Mouse (Mus musculus) kidney, postnatal 36 days (tissue): ENCODE measurements around the gene Ets1.
A peak's percentile ranks its signal among the peaks of the same experiment; 100 is the strongest.

Experiments used
- DNase-seq, 2 experiments: peaks; one replicate each; pipeline ENCODE4 v3.0.0; 2021 to 2022; ENCODE audit warnings: mixed read lengths in 2 of 2

Ets1 gene

DNA sequence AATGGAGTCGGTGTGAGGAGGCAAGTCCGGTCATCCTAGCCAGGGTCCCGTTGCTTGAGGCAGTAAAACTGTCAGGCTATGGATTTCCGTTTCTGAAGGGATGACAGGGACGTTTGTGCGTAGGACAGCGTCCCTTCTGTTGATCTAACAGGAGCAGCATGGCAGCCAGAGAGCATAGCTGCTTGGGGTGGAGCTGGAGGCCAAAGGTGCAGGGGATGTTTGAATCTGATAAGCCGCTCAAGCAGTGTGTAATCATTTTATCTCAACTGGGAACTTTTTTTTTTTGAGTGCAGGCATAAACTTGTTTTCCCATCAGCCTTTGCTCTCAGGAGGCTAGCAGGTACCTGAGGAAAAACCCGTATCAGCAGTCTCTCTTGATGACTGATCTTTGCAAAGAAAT is 95.8 kb downstream of the Ets1 start:
- no peak for DNase-seq

DNA sequence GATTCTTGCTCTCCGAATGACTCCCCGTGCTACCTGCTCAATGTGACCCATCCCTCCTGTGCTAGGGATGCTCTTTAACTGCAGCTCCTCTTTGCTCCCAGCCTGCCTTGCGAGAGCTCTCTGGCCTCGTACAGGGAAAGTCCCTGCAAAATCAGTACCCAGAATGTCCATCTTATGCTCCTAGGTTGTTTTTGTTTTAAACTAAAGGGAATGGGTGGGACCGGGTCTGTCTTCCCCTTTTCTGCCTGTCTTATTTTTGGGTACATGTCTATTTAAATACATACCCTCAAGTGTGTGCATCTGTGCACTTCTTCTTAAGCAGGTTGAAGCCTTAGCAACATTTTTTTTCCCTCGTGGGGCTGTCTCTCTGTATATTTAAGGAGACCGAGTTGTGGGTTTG is 99.0 kb downstream of the Ets1 start:
- DNase-seq: no peak

DNA sequence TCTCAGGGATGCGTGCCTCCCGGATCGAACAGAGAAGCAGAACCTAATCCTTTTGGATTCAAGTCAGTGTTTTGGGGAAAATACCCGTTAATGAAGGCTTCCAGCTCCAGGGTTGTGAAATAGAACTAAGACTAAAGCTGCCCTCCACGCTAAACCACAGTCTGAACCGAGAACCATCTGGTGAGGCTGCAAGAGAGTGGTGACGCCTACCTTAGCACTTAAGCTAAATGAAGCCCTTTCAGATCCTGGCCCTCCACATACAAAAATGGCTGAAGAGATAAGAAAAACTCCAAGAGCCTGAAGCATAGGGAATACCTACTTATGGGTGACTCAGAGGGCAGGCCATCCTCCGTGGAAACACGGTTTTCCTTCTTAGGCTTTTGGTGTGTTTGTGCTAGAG is 100.0 kb downstream of the Ets1 start:
- DNase-seq: no peak

DNA sequence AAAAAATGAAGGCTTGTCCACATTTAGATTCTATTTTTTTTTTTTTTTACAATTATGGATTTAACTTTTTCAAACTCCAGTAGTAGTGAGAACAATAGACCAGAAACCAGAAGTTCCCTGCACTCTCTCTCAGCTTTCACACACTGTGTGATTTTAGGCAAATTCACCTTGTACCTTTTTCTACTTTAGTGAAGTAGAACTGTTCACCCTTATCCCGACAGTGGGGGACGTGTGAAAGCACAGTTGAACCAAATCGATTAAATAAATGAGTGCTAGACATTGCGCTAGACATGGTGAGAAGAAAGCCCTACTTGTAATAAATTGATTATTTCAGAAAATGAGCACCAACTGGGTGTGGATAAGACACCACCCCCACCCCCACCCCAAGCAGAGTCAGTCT is 104.0 kb downstream of the Ets1 start:
- DNase-seq: no peak

DNA sequence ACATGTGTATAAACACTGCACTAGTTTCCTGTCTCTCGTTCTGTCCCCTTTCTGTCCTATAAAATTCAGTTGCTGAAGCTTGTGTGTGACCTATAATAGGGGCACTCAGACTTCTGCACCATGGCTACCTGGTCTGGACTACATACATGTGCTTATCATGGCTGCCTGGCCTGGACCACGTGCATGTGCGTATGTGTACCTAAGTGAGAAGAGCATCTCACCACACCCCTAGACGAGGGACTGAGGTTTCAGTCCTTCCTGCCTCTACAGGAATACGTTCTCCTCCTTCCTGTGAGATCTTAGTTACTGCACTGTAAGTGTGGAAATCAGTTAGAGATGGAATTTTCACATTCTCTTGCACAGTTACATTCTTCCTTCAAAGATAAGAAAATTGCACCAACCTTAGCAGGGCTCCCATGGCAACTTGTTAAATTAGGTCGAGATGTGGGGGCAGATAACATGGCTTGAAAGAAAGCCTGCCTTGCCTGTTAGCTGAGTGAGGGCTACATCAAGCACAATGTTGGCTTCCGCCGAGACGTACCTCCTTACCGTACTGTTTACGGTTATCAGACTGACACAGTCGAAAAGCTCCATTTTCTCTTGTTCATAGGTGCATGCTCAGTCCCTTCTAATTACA is 104.8 kb downstream of the Ets1 start:
- no peak for DNase-seq

DNA sequence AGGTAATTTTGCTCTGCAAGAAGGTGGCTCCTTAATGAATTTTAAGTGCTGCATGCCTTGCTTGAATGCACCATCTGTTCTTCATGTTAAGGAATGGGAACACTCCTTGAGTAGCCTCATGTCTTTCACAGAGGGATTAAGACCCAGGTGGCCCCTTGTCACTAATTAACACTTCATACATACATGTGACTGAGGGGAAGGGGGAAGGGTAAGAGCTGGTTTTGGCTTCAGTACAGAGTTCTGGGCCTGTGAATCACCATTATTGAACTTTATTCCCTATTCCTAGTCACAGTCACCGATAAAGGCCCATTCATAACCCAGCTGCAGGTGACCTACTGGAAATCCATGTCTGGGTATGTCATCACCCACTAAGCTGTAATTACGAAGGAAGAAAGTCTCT is 105.7 kb downstream of the Ets1 start:
- DNase-seq: no peak

DNA sequence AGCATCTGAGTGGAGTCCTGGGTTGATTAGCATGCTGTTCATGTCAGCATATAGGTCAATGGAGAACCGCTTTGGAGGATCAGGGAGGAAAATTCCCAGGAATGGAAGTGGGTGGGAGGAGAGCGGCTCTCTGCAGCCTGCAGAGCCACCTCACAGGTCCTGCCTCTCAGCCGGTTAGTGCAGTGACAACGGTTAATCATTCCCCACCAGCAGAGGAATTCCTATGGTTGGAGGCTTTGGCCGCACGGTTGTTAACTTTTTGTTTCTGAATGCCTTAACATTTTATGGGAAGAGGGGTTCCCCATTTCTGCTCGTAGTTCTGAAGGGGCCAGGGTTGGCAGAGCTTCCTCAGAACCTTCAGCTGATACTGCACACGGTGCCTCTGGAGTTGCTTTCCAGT is 107.1 kb downstream of the Ets1 start:
- DNase-seq: peak; percentile 66 to 68

DNA sequence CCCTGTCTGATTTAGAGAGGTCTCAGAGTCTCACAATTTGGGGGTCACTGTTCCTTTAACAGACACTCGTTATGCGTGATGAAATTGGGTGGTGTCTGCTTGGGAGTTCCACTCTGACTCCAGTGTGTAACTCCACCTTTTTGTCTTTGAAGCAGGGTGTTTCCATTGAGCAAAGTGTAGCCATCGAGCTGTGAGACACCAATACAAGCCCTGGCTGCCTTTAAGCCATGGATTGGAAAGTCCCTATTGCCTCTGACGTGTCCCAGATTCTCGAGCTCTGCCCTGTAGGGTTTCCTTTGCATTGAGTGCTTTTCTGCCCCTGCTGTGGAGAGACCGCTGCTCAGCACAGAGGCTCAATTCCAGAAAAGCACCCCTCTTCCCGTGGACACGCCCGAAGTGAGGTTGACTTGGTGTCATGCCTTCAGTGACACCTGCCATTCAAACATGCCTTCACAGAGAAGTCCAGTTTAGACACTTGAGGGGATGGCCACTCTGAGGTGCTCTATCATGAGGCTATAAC is 107.7 kb downstream of the Ets1 start:
- DNase-seq: no peak

DNA sequence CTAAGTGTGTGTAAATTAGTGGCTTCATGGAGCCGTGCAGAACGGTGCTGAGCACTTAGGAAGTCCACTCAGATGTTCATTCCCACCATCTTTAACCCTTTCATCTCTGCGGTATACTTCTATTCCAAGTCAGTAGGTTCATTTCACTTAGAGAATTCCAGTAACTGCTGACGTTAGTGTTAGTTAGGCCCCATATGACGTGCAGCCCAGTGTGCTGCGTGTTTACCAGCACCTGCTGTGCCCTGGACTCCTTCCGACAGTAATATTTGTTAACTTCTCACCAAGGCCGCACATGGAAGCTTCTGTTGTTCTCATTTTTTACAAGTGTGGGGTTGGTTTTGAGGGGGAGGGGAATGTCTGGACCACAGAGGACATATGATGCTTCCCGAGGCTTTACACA is 108.3 kb downstream of the Ets1 start:
- no peak for DNase-seq

DNA sequence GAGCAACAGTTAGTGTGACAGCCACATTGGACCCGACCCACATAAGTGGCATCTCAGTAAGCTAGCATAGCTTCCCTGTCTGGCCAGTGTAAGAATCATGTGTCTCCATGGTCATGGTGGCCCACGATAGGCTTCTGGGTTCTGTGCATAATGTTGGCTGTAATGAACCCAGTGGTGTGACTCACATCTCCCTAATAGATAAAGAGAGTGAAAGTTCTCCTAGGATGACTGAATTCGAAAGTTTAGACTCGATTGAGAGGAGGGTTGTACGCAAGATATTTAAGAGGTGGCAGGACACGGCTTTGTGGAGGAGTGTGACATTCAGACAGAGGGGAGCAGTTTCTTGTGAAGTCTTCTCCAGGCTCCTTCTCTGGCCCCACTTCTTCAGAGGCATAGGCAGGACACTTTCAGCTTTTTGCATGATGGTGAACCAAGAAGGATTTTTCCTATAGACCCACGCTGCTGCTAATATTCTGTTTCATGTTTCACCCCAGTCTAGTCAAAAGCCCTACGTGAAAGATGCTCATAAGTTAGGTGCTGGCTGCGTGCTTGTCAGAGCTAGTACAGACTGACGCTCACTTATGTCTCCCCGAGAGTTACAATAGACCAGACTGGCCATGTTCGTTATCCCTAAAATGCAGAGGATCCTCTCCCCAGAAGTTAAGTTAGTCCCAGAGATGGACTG is 109.2 kb downstream of the Ets1 start:
- DNase-seq: no peak

DNA sequence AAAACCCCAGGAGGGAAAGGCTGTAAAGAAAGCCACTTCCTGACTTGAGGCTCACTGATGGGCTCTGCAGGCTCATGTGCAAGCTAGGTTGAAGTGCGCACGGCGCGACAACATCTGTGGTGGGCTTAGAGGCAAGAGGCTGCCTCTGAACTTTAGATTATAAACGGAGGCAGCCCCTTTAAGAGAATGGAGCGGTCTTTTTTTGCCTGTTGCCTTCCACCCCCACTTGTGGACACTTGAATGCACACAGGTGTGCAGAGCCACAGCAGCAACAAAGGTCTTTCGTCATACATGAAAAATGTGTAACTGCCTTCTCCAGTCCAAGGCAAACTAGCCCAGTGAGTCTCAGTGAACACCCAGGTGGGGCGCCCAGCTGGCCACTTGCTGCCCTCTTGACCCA is 110.0 kb downstream of the Ets1 start:
- no peak for DNase-seq

DNA sequence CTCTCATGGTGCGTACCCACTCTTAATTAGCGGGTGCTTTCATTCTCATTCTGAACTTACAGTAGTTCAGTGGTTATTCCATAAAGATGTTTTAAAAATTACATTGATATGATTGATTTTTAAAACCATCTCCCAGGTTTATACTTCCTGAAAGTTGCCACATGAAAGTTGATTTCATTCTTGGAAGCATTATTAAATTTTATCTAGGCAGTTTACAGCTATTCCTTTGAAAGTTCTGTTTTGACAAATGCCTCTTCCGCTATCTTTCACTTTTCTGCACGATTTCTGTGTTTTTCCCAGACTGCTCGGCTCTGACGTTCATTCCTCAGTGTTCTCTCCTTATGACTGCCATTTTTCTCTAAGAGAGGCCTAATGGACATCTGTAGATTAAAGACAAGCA is 110.6 kb downstream of the Ets1 start:
- DNase-seq: no peak

DNA sequence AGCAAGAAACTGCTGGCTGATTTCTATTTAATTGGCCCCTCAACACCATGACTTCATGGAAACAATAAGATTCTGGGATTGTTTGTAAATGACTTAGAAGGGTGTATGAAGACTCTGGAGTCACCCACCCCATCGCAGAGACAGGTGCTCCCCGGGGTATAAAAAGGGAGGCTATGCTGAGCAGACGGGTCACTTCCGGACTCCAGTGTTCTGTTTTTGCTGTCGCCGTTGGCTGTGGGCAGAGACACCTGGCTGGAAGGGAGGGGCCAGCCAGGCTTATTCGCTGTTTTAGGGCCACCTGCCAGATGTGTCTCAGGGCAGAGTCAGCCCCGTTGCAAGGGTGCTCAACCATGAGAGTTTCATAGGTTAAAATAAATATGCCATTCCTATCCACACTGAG is 111.6 kb downstream of the Ets1 start:
- peak; percentile 32 to 49 for DNase-seq

DNA sequence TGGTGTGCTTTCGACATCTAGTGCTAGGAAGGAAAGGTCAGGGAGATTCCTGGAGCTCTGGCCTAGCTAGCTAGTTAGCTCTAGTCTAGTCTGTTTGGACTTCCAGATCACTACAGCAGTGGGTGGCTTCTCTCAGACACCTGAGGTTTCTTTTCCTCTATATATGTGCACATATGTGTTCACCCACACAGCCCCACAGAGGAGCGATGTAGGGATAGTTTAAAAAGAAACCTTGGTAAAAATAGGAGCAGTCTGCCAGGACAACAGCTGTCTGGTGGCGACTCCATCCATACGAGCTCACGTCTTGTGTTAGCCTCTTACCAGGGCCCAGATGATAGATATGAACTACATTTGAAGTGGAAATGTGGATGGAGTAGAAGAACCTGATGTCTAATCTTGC is 112.5 kb downstream of the Ets1 start:
- no peak for DNase-seq

DNA sequence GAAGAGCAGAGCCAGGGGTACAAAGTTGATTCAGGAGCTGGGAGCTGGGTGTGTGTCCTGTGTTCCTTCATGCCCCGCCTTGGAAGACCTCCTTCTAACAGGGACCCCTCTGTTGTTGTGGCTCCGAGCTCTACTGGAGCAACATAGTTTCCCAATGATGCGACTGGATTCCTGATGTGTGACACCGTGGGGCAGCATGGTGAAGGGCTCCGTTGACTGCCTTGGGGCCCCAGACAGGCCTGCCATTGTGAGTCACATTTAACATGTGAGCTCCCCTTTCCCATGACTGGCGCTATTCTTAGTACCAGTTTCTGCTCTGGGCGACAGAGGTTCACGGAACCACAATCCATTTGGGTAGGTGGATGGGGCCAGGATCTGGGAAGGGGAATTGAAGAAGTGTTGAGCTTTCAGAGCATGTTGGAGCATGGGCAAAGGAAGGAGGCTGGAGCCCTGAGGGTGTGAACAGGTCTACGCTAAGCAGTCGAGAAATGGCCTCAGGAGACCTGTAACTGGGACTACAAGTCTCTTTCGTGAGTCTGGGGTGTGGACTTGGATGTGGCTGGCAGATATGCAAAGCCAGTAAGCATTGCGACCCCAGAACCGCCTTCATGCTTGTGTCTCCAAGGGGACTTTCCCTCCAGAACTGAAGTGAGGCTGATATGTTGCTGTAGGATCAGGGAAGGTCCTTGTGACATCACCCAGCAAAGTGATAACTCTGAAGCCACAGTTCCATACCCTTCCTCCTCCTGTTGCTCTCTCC is 113.9 kb downstream of the Ets1 start:
- DNase-seq: no peak

DNA sequence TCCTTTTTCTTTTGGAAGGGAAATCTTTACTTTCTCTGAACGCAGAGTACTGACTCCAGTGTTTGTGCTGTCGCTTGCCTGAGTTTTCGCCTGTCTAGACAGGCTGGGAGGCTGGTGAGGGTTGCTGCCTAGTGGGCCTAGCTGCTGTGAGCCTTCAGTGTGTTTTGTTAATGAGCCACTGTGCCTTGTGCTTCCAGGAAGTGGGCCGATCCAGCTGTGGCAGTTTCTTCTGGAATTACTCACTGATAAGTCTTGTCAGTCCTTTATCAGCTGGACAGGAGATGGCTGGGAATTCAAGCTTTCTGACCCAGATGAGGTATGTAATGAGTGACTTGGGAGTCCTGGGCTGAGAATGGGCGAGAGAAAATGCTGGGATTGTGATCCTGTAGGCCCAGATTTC is 116.6 kb downstream of the Ets1 start:
- DNase-seq: peak in 1 of 2 experiments; percentile 26

DNA sequence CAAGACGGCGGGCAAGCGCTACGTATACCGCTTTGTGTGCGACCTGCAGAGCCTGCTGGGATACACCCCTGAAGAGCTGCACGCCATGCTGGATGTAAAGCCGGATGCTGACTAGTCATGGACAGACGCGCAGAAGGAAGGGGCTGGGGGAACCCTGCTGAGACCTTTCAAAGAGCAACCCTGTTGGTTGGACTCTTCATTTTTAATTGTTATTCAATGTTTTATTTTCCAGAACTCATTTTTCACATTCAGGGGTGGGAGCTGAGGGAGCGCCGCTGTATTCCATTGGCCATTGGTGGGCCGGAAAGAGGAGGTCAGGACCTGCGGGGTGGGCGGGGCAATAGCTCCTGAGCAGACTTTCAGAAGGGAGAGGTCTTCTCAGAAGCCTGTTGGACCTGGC is 118.3 kb downstream of the Ets1 start:
- no peak for DNase-seq

DNA sequence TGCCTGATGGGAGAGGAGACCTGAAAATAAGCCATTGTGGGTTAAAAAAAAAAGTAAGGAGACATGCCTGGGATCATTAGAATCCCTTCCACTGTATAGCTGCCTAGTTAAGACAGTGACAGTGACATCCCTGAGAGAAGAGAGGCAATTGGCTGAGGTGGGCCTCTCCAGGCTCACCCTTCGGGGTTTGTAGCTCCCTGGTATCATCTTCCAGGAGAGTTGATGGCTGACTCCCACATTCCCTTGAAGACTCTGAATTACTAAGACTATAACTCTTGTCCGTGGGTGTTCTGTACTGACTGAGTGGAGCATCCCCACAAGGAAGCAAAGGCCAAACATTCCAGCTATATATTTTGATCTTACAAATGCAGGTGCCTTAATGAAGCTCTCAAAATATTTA is 120.0 kb downstream of the Ets1 start:
- DNase-seq: no peak

DNA sequence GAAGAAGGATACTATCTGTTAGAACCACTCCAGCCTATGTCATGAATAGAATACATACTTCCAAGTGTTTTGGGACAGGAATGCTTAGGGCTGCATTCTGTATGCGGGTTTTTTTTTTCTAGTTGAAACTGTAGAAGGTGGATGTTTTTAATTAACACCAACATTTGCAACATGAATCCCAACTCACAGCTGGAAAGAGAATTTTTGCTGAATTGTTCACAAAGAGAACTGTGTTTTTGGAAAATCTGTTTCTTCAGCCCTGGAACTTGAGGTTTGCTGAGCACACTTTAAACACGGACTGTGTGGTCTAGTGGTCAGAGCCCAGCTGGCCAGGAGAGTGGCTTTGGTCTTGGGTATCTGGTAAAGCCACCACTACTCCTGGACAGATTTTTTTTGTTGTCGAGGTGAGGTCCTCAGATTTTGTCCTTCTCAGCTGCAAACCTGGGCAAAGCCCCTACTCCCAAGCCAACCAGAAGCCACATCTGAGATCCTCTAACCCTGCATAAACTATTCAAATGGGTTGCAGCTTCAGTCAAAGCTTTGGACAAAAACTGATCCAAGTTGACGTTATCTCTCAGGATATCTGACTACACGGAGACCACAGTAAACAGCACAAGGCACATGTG is 122.4 kb downstream of the Ets1 start:
- no peak for DNase-seq

DNA sequence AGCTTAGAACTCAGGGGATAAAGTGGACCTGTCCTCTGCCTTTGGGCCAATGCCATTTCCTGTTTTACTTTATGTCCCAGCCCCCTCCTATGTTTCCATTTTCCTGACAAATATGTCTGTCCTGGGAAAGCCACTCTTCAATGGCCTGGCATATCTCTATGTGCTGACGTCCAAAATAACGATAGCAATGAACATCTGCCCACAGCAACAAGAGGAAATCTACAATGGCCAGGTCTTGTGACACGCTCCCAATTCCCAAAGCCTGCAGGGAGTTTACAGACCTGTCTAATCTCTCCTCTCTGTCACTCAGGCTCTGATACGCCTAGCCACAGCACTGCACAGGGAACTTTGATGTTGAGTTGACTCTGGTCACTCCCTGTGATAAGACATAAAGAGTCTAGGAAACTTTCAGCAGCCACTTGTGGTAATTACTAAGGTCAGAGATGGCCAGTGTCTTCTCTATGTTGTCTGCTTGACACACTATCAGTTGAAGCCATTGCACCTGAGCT is 124.7 kb downstream of the Ets1 start:
- no peak for DNase-seq

DNA sequence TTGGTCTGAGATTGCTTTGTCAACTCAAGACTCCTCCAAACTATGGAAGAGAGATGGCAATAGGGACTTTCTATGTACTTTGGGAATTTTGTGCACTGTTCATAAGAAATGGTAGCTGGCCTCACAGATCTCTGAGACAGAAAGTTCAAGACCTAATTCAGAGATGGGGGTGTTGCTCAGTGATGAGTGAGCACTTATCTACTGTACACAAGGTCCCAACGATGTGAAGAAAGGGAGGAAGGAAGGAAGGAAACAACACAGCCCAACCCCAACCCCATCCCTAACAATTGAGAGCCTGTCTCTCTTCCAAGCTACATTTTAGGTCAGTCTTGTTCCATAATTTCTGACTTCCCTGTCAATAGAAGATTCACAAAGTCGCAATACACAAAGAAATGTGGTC is 125.3 kb downstream of the Ets1 start:
- DNase-seq: peak in 1 of 2 experiments; percentile 37

DNA sequence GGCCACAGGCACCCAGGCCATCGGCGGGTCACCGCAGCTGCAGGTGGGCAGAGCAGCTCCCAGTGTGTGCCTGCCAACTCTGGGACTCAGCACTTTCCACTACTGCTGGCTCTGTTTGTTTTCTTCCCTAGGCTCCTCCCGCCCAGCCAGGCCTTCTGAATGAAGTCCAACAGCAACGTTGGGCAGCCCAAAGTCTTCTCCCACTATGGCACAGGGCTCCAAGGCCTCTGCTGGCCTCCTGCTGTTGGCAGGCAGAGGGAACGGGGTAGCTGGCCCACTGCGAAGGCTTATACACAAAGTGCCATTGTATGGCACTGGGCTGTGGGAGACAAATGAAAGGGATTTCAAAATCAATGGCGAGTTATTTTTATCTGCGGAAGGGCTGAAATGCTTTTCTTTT is 128.4 kb downstream of the Ets1 start:
- no peak for DNase-seq

DNA sequence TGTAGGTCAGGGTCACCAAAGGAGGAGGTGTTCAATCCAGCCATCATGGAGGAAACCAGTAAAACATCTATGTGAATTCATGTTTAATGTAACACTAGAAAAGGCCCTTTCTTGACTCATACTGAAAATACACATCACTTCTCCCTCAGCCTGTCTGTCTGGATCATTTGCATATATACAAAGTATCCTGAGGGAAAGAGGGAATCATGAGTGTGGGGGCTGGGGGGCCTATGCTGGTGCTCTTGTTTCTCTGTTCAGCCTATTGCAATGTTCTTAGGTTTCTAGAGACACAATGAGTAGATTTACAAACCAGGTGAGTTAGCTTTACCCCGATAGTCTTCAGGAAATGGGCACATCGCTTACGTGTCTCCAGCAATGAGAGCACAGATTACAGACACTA is 129.1 kb downstream of the Ets1 start:
- no peak for DNase-seq
